Mouse (Mus musculus): ENCODE results near the gene Ugt1a6a. TPM values are rescaled to one million over a fixed set of nuclear protein-coding genes. Genes with fewer than 3 reads are reported as not detected.

Gene Ugt1a6a
- total RNA-seq, 1 experiment from 2014 or later: 1.3 TPM

DNA sequence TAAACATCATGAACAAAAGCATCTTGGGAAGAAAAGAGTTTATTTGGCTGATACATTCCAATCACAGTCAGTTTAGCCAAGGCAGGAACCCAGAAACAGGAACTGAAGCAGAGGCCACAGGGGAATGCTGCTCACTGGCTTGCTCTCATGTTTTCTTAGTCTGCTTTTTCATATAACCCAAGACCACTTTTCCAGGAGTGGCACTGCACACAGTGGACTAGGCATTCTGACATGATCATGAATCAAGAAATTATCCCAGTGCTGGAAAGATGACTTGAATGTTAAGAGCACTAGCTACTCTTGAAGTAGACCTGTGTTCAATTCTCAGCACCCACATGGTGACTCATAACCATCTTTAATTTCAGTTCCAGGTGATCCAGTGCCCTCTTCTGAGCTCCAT is 91.1 kb downstream of the Ugt1a6a start:
- no peak for ATAC-seq (replicated peaks; ENCODE audit: low read depth, poor library complexity, severe bottlenecking)

DNA sequence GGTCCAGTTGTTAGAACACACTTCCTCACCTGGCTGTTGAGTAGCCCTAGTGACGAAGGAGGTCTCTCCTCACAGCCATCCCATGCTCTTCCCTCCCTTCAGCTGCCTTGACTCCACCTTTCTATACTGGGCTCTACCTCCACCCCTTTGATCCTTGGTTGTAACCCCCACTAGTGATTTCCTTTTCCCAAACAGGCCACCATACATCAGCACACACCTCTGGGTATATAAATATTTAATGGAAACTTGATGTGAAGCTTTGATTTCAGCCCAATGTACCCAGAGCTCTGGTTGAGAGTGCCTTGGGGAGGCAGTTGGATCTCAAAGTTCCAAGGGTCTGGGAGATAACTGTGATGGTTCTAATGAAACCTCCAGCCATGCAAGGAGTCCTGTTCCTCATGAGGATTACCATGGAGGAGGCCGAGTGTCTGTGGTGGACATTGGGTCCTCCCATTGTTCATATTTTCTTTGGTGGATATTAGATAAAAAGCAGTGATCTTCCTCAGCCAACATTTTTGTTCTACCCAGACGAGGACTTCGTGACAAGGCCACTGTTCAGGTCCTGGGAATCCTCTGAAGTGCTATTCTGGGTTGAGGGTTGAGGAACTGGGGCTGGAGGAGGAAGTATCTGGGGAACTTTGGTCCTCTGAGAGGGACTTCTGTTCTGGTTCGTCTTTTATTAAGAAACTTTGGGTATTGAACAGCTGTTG is 92.2 kb downstream of the Ugt1a6a start, which contains the start of gene Mroh2a:
TSS of gene Mroh2a (plus strand) at position 317 of the 710 bp plus-strand sequence.
- ATAC-seq (replicated peaks; ENCODE audit: low read depth, poor library complexity, severe bottlenecking): peak; percentile 57

DNA sequence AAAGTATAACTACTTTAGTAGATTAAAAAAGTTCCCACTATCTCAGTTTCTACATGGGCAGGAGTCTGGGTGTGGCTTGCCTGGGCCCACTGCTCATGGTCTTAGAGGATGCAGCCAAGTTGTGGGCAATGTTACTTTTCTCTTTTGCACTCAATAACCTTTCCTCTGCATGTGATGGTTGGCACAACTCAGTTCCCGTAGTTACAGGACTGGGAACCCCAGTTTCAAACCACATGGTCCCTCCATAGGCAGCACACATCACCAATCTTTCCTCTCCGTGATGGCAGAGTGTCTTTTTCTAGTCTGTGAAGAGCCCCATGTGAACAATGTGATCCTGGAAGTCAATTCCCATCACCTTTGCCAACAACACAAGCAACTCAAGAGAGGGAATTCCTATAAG is 92.9 kb downstream of the Ugt1a6a start:
- ATAC-seq (replicated peaks; ENCODE audit: low read depth, poor library complexity, severe bottlenecking): no peak; the same call in 1 of the 2 replicates

DNA sequence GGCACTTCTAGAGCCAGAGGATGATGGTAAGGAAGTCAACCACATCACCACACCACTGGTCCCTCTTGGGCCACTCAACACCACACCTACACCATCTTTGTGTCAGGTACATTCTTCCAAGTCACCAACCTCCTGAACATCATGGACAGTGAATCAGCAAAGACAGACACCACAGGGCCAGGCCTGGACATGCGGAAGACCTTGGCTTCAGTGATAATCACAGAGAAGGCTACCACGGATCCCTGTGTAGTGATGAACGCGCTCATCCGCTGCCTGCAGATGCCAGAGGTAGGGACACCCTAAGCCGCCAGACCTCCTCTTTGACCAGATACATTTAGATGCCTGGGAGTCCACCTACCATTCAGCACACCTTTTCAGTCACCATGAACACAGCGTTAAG is 93.5 kb downstream of the Ugt1a6a start:
- ATAC-seq (replicated peaks; ENCODE audit: low read depth, poor library complexity, severe bottlenecking): no peak

DNA sequence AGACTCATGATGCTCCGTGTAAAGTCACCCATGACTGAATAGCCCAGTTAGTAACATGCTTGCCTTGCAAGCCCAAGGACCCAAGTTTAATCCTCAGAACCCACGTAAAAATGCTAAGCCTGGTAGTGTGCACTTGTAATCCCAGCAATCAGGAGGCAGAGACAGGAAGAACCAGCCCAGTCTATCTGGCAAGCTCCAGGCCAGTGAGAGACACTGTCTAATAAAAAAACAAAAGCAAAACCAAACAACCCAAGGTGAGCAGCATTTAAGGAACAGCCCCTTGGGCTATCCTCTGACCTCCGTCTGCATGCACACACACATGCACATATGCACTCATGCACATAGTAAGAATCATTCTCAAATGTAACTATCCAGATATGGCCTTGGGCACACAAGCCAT is 95.0 kb downstream of the Ugt1a6a start:
- no peak for ATAC-seq (replicated peaks; ENCODE audit: low read depth, poor library complexity, severe bottlenecking)

DNA sequence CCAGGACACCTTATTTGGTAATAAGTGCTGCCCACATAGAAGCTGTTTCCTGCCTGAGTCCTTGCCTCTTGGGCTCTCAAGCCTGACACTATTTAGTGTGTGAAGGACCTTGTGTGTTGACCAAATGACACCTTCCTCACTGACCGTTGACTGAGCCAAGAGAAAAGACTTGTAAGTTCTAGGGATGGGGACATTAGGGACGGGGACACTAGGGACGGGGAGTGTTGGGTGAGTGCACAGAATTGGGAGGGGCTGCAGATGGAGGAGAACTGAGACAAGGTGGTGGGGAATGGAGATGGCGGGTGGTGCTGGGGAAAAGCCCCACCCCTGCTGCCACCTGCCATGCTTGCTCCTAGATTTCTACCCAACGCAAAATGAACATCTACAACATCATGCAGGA is 95.4 kb downstream of the Ugt1a6a start:
- ATAC-seq (replicated peaks; ENCODE audit: low read depth, poor library complexity, severe bottlenecking): no peak

DNA sequence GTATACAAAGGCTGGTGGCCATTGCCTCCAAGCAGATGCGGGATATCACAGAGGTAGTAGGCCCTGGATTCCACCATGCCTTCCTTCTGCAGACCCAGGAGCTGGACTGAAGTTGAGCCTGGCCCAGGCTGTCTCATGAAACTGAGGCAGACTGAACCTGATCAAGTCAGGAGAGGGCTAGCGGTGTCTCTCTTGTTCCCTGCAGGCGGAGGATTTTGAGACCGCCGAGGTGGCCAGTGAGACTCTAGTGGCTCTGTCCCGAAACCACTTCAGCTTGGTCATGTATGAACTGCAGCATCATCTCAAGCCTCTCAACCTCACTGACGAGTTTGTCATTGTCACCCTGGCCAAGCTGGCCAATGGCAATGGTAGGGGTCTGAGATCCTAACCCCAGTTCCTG is 95.8 kb downstream of the Ugt1a6a start:
- ATAC-seq (replicated peaks; ENCODE audit: low read depth, poor library complexity, severe bottlenecking): no peak

DNA sequence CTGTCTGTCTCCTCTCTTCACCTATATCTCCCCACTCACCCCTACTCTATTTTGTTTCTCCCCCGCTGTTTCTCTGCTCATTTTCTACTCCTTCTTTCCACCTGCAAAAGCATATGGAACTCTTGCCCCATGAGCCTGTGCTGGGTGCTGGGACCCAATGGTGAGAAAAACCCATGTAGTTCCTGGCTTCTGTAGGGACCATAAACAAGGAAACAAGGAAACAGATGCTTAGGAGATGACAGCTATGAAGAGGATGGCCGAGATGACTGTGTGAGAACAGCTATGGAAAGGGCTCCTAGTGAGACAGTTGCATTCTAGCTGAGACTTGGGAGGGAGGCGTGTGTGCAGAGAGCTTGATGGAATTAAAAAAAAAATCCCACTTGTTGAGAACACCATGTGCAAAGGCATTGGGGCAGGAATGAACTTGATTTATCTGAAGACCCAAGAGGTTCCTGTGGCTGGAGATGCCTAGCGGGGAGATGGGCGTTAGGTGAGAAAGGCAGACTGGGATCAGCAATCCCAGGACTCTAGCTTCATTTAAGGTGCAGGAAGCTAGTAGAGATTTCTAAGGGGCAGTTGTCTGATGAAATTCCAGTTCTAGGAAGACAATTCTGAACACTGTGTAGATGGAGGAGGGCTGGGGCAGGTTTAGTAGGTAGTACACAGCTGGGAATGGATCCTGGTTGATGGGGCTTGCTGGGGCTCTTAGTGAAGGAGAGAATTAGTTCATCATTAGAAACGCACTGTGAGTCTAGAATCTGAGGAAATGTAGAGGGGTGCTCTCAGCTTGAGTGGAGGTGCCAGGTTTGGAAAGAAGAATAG is 96.6 kb downstream of the Ugt1a6a start:
- no peak for ATAC-seq (replicated peaks; ENCODE audit: low read depth, poor library complexity, severe bottlenecking)

DNA sequence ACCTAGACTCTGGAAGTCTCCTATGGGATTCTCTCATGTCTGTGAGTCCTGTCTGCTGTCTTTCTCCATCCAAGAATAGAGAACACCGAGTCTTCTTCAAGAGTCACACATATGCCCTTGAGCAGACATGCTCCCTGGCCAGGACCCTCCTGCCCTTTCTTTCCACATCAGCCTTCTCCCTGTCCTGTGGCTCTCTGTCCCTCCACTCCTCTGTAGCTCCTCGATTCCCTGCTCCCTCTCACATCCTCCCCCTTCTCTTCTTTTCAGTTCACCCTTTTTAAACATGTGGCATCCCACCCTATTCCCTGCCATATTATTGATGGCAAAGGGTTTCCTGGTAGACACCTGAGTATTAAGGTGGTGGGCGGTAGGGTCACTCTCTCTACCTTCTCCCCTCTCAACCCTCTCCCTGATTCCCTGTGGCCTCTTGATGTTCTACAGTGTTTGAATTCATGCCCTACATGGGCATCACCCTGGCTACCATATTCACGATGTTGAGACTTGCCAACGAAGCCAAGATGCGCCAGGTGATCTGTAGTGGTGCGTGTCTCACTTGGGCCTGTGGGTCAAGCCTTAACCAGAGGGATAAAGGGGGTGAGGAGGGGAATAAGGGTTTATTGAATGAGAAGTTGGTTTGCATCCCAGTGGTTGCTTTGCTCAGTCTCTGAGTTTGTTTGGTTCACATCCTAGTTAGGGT is 97.3 kb downstream of the Ugt1a6a start:
- no peak for ATAC-seq (replicated peaks; ENCODE audit: low read depth, poor library complexity, severe bottlenecking)

DNA sequence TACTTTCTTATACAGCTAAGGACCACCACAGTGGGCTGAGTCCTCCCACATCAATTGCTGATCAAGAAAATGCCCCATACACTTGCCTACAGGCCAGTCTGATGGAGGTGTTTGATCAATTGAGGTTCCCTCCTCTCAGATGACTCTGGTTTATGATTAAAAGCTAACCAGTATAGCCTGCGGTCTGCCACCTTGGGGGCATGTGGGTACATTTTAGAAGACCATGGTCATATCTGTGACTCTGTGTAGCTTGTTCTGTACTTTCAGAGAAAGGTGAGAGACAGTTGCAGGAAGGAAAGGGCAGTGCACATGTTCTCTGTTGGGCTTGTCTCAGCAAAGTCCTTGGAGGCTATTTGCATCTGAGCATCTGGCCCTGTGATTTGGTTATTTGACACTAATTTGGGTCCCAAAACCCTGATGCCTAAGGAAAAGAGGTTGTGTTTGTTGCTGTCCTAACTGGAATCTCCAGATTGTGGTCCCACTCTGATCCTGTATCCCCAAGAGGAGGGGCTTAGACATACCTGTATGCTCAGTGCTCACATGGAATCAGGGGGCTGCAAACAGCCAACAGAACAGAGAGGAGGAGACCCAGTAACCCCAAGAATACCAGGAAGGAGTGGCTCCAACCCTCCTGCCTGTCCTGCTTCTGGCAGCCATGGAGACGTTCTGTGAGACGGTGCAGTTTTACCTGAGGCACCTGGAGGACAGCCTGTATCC is 98.2 kb downstream of the Ugt1a6a start:
- ATAC-seq (replicated peaks; ENCODE audit: low read depth, poor library complexity, severe bottlenecking): no peak

DNA sequence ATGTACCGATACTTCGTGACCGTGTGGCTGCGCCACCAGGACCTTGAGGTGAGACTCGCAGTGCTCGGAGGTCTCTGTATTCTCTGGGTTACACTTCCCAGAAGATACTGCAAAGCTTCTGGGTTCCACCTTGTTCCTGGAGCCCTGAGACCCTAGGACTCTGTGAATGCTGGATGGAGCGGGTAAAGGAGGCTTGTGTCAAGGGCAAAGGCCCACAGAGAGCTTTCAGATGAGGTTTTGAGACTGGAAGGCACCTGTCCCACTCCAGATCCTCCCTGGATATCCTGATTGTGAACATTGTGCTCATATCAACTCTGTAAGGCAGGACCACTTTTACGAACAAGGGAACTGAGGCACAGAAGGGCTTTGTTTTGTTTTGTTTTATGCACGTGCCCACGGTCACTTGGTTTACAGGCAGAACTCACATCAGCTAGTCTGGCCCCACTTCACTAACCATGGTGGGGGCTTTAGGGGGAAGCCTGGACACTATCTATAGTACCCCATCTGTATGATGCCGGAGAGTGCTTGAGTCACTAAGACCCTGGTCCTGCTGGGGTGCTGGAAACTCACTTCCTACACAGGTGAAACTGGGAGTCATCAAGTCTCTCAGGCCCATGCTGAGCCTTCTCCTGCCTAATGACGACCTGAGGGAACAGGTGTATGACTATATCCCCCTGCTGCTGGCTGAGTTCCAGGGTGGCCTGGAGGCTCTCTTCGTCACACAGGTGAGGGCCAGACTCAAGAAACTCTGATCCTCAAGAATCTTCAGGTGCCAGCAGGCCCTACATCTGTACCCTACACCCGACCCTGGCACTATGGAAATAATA is 99.0 kb downstream of the Ugt1a6a start:
- ATAC-seq (replicated peaks; ENCODE audit: low read depth, poor library complexity, severe bottlenecking): no peak

DNA sequence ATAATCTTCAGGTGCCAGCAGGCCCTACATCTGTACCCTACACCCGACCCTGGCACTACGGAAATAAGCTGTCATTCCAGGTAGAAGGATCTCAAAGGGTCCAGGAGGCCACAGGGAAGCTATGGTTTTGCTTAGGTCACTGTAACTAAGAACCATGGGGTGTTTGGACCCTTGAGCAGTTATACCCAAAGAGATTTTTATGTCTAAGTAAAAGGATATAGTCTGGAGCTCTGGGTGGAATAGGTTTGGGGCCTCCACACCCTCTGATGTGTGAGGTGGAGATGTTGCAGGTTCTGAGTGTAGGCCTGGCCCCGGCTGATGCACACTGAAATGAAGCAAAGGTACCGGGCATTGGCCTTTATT is 99.6 kb downstream of the Ugt1a6a start:
- no peak for ATAC-seq (replicated peaks; ENCODE audit: low read depth, poor library complexity, severe bottlenecking)

DNA sequence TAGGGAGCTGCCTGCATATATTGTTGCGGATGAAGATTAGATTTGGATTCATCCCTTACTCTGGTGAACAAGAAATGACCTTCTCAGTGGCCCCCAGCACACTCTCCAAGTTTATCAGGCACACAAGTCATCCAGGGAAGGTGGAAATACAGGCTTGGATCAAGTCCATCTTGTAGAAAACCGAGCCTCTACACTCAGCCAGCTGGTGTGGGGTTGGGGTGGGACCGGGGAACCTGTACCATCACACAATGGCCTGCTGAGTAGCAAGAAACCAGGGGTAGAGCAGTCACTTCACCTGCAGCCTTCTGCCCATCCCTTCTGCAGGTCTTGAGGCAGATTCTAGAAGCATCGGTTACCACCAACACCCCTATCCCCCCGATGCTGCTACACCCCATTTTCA is 100.0 kb downstream of the Ugt1a6a start:
- ATAC-seq (replicated peaks; ENCODE audit: low read depth, poor library complexity, severe bottlenecking): no peak

DNA sequence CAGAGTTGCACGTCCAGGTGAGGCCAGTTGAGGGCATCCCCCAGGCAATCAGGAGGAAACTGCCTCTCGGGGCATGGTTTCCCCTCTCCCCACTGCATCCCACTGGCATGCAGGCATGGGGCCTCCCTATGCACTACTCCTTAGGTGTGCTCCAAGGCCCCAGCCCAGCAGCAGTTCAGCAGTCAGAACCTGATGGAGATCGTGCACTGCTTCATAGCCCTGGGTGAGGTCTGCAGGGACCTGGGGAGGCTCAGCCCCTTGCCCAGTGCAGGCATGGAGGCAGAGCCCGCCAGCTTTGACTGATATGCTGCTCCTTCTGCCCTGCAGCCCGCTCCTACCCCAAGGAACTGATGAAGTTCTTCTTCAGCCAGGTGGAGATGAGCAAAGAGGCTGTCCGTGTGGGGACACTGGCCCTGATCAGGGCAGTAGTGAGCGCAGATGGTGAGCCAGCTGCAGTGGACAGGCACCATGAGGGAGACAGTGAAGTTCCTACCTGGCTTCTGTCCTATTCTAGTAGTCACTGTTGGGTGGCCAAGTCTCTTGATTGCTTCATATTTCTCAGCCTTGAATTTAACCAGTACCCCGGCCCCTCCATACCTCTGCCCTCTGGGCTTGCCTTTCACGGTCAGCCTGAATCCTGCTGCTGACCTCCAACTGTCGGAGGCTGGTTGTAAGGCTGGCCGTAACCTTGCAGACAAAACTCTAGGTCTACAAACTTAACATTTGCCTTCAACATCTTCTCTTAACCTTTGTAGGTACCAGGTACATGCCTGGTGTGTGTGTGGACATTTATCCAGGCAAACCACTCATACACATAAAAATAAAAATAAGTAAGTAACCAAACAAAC is 100.7 kb downstream of the Ugt1a6a start:
- no peak for ATAC-seq (replicated peaks; ENCODE audit: low read depth, poor library complexity, severe bottlenecking)

DNA sequence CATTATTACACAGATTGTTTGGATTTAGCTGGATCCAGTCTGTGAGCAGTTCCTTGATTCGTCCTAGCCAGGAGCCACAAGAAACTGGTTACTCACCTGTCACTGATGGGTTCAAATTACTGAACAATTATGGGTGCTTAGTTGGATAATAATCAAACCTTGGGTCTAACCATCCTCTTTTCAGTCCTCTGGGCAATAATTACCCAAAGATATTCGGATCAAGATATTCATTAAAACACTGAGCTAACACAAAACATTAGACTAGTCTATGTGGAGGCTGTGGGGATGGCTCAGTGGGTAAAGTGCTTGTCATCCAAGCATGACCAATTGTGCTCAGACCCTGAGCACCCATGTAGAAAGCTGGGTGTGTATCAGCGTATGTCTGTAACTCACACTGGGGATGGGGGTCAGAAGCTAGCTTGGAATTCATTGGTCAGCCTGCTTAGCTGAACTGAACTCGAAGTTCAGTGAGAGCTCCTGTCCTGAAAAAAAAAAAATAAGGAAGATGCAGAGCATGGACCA is 101.3 kb downstream of the Ugt1a6a start:
- no peak for ATAC-seq (replicated peaks; ENCODE audit: low read depth, poor library complexity, severe bottlenecking)

DNA sequence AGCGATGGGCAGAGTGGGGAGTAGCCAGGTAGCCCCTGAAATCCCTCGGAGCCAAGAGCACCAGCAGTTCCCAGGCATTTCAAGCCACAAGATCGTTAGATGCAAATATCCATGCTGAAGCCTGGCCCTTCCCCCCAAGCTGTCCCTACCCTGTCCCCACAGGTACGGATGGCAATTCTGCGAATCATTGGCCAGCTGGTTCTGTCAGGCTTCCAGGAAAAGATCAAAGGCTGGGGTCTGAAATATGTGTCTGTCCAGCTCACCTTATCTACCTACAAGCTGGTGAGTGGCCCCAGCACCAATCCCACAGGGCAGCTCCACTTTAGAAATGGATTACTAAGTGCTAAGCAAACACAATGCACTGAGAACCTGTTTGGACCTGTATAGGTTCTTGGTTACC is 102.7 kb downstream of the Ugt1a6a start:
- no peak for ATAC-seq (replicated peaks; ENCODE audit: low read depth, poor library complexity, severe bottlenecking)

DNA sequence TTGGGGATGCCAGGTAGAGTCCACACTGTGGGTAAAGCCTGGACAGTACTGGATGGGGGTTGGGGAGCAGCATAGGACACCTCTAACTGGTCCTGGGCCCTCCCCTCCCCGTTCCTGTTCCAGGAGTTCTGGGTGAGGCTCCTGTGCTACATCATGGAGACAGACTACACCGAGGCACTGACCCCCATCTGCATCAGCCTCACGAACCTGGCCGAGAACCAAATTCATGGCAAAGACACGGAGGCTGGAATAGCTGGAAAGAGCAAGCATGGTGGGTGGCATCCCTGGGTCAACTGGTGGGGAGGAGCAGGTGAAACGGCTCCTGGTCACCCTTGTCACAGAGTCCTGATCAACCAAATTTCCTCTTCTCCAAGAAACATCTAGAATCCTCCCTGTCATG is 104.2 kb downstream of the Ugt1a6a start:
- no peak for ATAC-seq (replicated peaks; ENCODE audit: low read depth, poor library complexity, severe bottlenecking)

DNA sequence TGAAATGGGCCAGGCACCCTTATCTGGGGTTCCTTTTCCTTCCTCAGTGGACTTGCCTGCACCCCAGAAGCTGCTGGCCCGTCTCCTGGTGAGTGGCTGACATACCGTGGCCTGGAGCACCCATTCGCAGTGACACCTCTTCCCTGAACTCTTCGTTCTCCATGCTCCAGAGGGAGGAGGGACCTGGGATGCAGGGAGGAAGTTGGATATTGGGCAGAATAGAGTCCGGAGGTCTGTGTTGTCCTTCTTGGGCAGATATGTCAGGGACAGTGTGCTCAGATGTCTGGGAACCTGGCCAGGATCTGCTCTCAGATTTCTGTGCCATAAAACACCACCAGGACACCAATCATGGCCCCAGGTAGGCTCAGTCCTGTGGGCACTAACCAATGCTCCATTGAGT is 105.5 kb downstream of the Ugt1a6a start:
- ATAC-seq (replicated peaks; ENCODE audit: low read depth, poor library complexity, severe bottlenecking): no peak
